Mouse (Mus musculus): ENCODE measurements around the gene Atrn. TPM values are rescaled to one million over a fixed set of nuclear protein-coding genes. Genes with fewer than 3 reads are reported as not detected.

Gene Atrn
- polyA plus RNA-seq, 1 experiment from 2014 or later = 13.7 TPM

DNA sequence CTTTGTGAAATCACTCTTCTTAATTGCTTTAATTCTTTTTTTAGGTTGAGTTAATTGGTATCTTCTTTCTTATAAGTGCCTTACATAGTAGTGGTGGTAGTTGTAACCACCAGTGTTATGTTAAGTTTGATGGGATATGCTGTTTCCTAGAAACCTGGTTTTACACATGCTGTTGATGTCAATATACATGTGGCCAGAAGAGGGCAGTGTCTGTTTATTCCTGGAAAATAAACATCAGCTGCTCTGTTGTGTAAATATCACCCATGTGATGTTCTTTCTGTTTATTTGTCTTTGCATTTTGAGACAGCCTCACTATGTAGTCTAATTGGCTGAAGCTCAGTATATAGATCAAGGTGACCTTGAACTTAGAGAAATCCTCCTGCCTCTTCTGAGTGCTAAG, 55.6 kb downstream of the Atrn start:
- ATAC-seq (ENCODE audit: low FRiP score) = no peak; the same call in 1 of the 2 replicates
- Histone ChIP-seq H3K4me1 (no peaks in the 10 kb centered on the region), H3K36me3 (peaks cover 17% of the 10 kb centered on the region), H3K4me2 (no peak overlapping the region), H3K4me3 (replicated peaks) (no peak overlapping the region), H3K27ac (replicated peaks) (no peak overlapping the region), H3K9me3 (replicated peaks) (no peaks in the 10 kb centered on the region), H3K9ac (replicated peaks) (no peak overlapping the region), H3K27me3 (replicated peaks) (no peaks in the 10 kb centered on the region)

GRCm38 (mm10) chr2:130965042-130965441, 58.7 kb downstream of the Atrn start:
- no peak for ATAC-seq (ENCODE audit: low FRiP score)
- no peak overlapping the region for H3K4me3 ChIP-seq (replicated peaks)

DNA sequence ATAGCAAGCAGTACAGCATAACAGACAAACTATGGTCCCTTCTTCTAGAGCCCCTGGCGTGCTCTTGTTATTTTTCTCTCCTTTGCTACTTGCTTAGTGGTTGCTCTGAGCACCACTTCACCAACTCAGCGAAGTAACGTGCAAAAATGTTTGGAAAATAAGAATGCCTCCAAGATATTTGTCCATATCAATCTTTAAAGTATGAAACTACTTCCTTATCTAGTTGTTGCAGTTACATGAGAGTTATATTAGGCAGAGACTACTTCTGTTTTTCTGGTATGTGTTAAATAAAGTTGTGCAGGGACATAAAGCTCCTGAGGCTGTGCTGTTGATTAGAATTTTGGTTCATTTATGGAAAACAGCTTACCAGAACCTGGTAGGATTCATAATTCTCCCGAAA, 64.7 kb downstream of the Atrn start:
- Histone ChIP-seq H3K27ac (replicated peaks) (no peak overlapping the region), H3K4me2 (no peak overlapping the region), H3K4me1 (no peaks in the 10 kb centered on the region), H3K9me3 (replicated peaks) (no peaks in the 10 kb centered on the region), H3K27me3 (replicated peaks) (no peaks in the 10 kb centered on the region), H3K9ac (replicated peaks) (no peak overlapping the region), H3K36me3 (peaks cover 33% of the 10 kb centered on the region), H3K4me3 (replicated peaks) (no peak overlapping the region)
- ATAC-seq (ENCODE audit: low FRiP score) = no peak
- WGBS = 88% methylated on average over 4 of the region's 4 CpGs

More at GRCm38 (mm10) chr2:130965042-130965441, 58.7 kb downstream of the Atrn start:
- Histone ChIP-seq H3K36me3 (peaks cover 12% of the 10 kb centered on the region), H3K9ac (replicated peaks) (no peak overlapping the region), H3K9me3 (replicated peaks) (no peaks in the 10 kb centered on the region), H3K27ac (replicated peaks) (no peak overlapping the region), H3K4me2 (no peak overlapping the region), H3K27me3 (replicated peaks) (no peaks in the 10 kb centered on the region), H3K4me1 (no peaks in the 10 kb centered on the region)
- WGBS = 100% methylated on average over 1 of the region's 1 CpGs

DNA sequence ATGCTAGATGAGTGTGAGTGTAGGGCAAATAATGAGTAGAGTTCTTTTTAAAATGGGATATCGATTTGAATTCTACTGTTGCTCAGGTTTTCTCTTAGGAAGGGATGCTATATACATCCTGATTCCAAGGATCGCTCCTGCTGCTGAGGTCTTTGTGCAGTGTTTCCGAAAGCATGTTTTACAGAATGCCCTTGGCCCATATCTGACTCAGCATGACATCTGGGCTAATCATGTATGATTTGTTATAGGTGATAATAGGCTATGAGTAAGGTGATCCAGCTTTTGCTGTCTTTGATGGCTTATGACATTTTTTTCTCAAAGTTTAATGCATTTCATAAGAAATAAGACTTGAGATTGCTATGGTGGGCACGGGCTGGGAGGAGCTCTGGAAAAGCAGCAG, 66.1 kb downstream of the Atrn start:
- H3K9ac ChIP-seq (replicated peaks) = no peak overlapping the region
- H3K4me1 ChIP-seq = no peaks in the 10 kb centered on the region
- H3K27ac ChIP-seq (replicated peaks) = no peak overlapping the region
- WGBS = 96% methylated on average over 4 of the region's 4 CpGs
- no peak overlapping the region for H3K4me2 ChIP-seq
- no peaks in the 10 kb centered on the region for H3K27me3 ChIP-seq (replicated peaks)
- H3K36me3 ChIP-seq = peaks cover 39% of the 10 kb centered on the region
- H3K4me3 ChIP-seq (replicated peaks) = no peak overlapping the region
- no peaks in the 10 kb centered on the region for H3K9me3 ChIP-seq (replicated peaks)
- ATAC-seq (ENCODE audit: low FRiP score) = no peak

GRCm38 (mm10) chr2:130974928-130975327, 68.6 kb downstream of the Atrn start:
- no peaks in the 10 kb centered on the region for H3K27me3 ChIP-seq (replicated peaks)
- 88% methylated on average over 1 of the region's 1 CpGs for WGBS

GRCm38 (mm10) chr2:130977589-130977988, 71.3 kb downstream of the Atrn start:
- no peak overlapping the region for H3K9ac ChIP-seq (replicated peaks)
- no peak for ATAC-seq (ENCODE audit: low FRiP score)
- no peaks in the 10 kb centered on the region for H3K9me3 ChIP-seq (replicated peaks)
- H3K27me3 ChIP-seq (replicated peaks) = no peaks in the 10 kb centered on the region
- no peaks in the 10 kb centered on the region for H3K4me1 ChIP-seq
- no peak overlapping the region for H3K27ac ChIP-seq (replicated peaks)
- H3K4me2 ChIP-seq = no peak overlapping the region
- H3K36me3 ChIP-seq = peaks cover 52% of the 10 kb centered on the region
- H3K4me3 ChIP-seq (replicated peaks) = no peak overlapping the region

More at GRCm38 (mm10) chr2:130974928-130975327, 68.6 kb downstream of the Atrn start:
- Histone ChIP-seq H3K36me3 (peaks cover 49% of the 10 kb centered on the region), H3K9ac (replicated peaks) (no peak overlapping the region), H3K4me2 (no peak overlapping the region), H3K4me1 (no peaks in the 10 kb centered on the region), H3K4me3 (replicated peaks) (no peak overlapping the region), H3K9me3 (replicated peaks) (no peaks in the 10 kb centered on the region), H3K27ac (replicated peaks) (no peak overlapping the region)
- ATAC-seq (ENCODE audit: low FRiP score) = no peak

GRCm38 (mm10) chr2:130978058-130978847, 72.0 kb downstream of the Atrn start:
- Histone ChIP-seq H3K36me3 (peaks cover 56% of the 10 kb centered on the region), H3K4me2 (no peak overlapping the region)
- WGBS = 80% methylated on average over 10 of the region's 10 CpGs

DNA sequence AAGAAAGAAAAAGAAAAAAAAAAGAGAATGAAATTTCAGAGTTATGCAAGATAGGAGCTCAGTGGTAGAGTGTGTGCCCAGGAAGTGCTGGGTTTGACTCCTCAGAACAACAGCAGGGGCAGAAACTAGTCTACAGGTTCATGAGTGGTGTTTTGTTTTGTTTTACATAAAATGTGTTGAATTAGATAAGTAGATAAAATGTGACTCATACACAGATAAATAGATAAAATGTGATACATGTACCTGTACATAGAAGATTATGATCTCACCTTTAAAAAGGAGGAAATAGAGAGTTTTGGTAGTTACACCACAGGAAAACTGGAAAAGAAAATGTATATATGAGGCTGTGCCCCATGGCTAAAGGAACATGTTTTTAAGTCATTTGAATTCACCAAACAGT, 72.8 kb downstream of the Atrn start:
- no peak overlapping the region for H3K9ac ChIP-seq (replicated peaks)
- H3K27ac ChIP-seq (replicated peaks) = no peak overlapping the region
- no peak for ATAC-seq (ENCODE audit: low FRiP score)
- peaks cover 48% of the 10 kb centered on the region for H3K36me3 ChIP-seq
- H3K9me3 ChIP-seq (replicated peaks) = no peaks in the 10 kb centered on the region
- no peak overlapping the region for H3K4me2 ChIP-seq
- no peaks in the 10 kb centered on the region for H3K27me3 ChIP-seq (replicated peaks)
- no peak overlapping the region for H3K4me3 ChIP-seq (replicated peaks)
- H3K4me1 ChIP-seq = no peaks in the 10 kb centered on the region

More at GRCm38 (mm10) chr2:130978058-130978847, 72.0 kb downstream of the Atrn start:
- Histone ChIP-seq H3K27me3 (replicated peaks) (no peaks in the 10 kb centered on the region), H3K9me3 (replicated peaks) (no peaks in the 10 kb centered on the region), H3K9ac (replicated peaks) (no peak overlapping the region), H3K27ac (replicated peaks) (no peak overlapping the region), H3K4me1 (no peaks in the 10 kb centered on the region), H3K4me3 (replicated peaks) (no peak overlapping the region)
- no peak for ATAC-seq (ENCODE audit: low FRiP score)

DNA sequence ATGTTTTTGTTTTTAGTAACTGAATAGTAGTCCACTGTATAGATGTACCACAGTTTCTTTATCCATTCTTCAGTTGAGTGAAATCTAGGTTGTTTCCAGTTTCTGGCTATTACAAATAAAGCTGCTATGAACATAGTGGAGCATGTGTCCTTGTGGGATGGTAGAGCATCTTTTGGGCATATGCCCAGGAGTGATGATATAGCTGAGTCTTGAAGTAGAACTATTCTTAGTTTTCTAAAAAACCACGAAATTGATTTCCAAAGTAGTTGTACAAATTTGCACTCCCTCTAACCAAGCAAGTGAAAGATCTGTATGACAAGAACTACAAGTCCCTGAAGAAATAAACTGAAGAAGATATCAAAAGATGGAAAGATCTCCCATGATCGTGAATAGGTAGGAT, 86.5 kb downstream of the Atrn start:
- no peak for ATAC-seq (ENCODE audit: low FRiP score)
- Histone ChIP-seq H3K27ac (replicated peaks) (no peak overlapping the region), H3K36me3 (peaks cover 40% of the 10 kb centered on the region), H3K4me2 (no peak overlapping the region), H3K27me3 (replicated peaks) (no peaks in the 10 kb centered on the region), H3K9me3 (replicated peaks) (no peaks in the 10 kb centered on the region), H3K4me3 (replicated peaks) (no peak overlapping the region), H3K4me1 (no peaks in the 10 kb centered on the region), H3K9ac (replicated peaks) (no peak overlapping the region)
- 96% methylated on average over 2 of the region's 2 CpGs for WGBS

DNA sequence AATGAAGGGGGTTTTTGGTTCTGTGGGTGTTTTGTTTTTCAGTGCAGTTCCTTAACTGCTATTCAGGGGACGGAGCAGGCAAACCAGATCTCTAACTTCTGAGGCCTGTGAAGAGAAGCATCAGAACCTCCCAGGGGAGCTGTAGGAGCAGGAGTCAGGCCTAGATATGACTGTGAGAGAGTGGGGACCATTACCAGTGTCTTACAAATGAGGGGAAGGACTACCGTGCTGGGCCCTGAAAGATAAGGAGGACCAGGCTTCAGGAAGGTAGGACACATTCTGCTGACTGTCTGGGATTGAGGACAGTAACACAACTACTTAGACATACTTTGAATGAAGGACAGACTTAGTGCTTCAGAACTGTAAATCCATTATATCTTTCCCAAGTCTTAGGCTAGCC, 102.8 kb downstream of the Atrn start:
- 77% methylated on average over 2 of the region's 2 CpGs for WGBS
- no peak for ATAC-seq (ENCODE audit: low FRiP score)
- H3K27ac ChIP-seq (replicated peaks) = no peak overlapping the region
- H3K36me3 ChIP-seq = peaks cover 49% of the 10 kb centered on the region
- no peaks in the 10 kb centered on the region for H3K4me1 ChIP-seq
- H3K9ac ChIP-seq (replicated peaks) = no peak overlapping the region
- no peak overlapping the region for H3K4me3 ChIP-seq (replicated peaks)
- no peaks in the 10 kb centered on the region for H3K9me3 ChIP-seq (replicated peaks)
- no peaks in the 10 kb centered on the region for H3K27me3 ChIP-seq (replicated peaks)
- no peak overlapping the region for H3K4me2 ChIP-seq

- no peaks in the 10 kb centered on the region for H3K27me3 ChIP-seq (replicated peaks)
- H3K36me3 ChIP-seq = peaks cover 50% of the 10 kb centered on the region
- H3K4me2 ChIP-seq = no peak overlapping the region
- no peak for ATAC-seq (ENCODE audit: low FRiP score)
- no peak overlapping the region for H3K27ac ChIP-seq (replicated peaks)
- no peak overlapping the region for H3K4me3 ChIP-seq (replicated peaks)
- H3K4me1 ChIP-seq = no peaks in the 10 kb centered on the region
- H3K9ac ChIP-seq (replicated peaks) = no peak overlapping the region
- H3K9me3 ChIP-seq (replicated peaks) = no peaks in the 10 kb centered on the region
- WGBS = 93% methylated on average over 1 of the region's 1 CpGs
These were observed 104.3 kb downstream of the Atrn start for GRCm38 (mm10) chr2:131010566-131010965.

DNA sequence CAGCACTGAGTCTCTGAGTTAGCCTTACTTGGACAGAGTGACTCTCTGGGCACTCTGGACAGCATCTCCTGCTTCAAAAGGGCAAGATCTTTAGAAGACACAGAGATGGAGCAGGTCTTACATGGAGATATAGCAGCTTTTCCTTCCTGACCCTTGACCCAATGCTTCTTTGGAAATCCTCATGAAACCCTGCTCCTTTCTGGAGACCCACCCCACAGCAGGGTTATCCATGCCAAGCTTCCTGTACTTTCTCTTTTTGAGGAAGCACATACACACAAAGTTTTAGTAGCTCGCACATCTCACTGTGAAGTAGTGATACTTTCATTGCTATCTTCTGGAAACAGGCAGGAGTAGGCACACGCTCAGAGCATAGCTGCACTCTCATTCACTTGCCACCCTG, 118.9 kb downstream of the Atrn start:
- no peaks in the 10 kb centered on the region for H3K9me3 ChIP-seq (replicated peaks)
- H3K4me1 ChIP-seq = no peaks in the 10 kb centered on the region
- ATAC-seq (ENCODE audit: low FRiP score) = no peak
- H3K27ac ChIP-seq (replicated peaks) = no peak overlapping the region
- no peak overlapping the region for H3K4me3 ChIP-seq (replicated peaks)
- H3K4me2 ChIP-seq = no peak overlapping the region
- no peaks in the 10 kb centered on the region for H3K27me3 ChIP-seq (replicated peaks)
- 91% methylated on average over 2 of the region's 2 CpGs for WGBS
- peaks cover 72% of the 10 kb centered on the region for H3K36me3 ChIP-seq
- no peak overlapping the region for H3K9ac ChIP-seq (replicated peaks)
